Mouse (Mus musculus) heart, adult 2 months (tissue): Measurements from ENCODE around the gene Spdya. TPM values are rescaled to one million over a fixed set of nuclear protein-coding genes. Genes with fewer than 3 reads are reported as not detected.

Experiments
- DNase-seq, 2 experiments: peaks; one replicate each; pipeline ENCODE4 v3.0.0; 2021
- H3K27ac ChIP-seq: fragments of 200-600 bp; 2 replicates; pipeline ENCODE4 v1.8.1; 2022
- H3K27me3 ChIP-seq: fragments of 200-500 bp; 2 replicates; pipeline ENCODE4 v1.6.1; 2012; ENCODE audit warnings: mild to moderate bottlenecking, low read length, inconsistent platforms, mixed read lengths; ENCODE audit not compliant: control insufficient read depth, insufficient read depth
- H3K36me3 ChIP-seq: fragments of 200-500 bp; 2 replicates; pipeline ENCODE4 v1.6.1; 2012; ENCODE audit warnings: low read length, inconsistent platforms; ENCODE audit not compliant: control insufficient read depth, insufficient read depth
- H3K4me1 ChIP-seq: fragments of 200-500 bp; 2 replicates; pipeline ENCODE4 v1.6.1; 2011; ENCODE audit warnings: low read length; ENCODE audit not compliant: control insufficient read depth, insufficient read depth
- H3K4me3 ChIP-seq: fragments of 200-600 bp; 2 replicates; pipeline ENCODE4 v1.8.1; 2022
- H3K79me2 ChIP-seq: fragments of 200-500 bp; replicated peaks from 2 replicates; pipeline ENCODE4 v1.6.1; 2012; ENCODE audit warnings: mild to moderate bottlenecking, inconsistent platforms, low read length, moderate library complexity, mixed read lengths; ENCODE audit not compliant: control insufficient read depth, insufficient read depth
- H3K9ac ChIP-seq: fragments of 200-500 bp; 2 replicates; pipeline ENCODE4 v1.6.1; 2012; ENCODE audit warnings: low read depth, mild to moderate bottlenecking, control low read depth, inconsistent platforms, low read length, mixed read lengths
- CTCF ChIP-seq: fragments of 200-600 bp; IDR thresholded peaks from 2 replicates; pipeline ENCODE4 v1.8.1; 2022; ENCODE audit warnings: antibody characterized with exemption, mild to moderate bottlenecking, moderate library complexity
- EP300 ChIP-seq: fragments of 200-500 bp; IDR thresholded peaks from 2 replicates; pipeline ENCODE4 v1.6.1; 2011; ENCODE audit warnings: low read depth, low read length, control low read depth; ENCODE audit not compliant: insufficient read depth
- POLR2A ChIP-seq: fragments of 200-500 bp; IDR thresholded peaks from 2 replicates; pipeline ENCODE4 v1.6.1; 2011; ENCODE audit warnings: mild to moderate bottlenecking, low read depth, low read length, control low read depth; ENCODE audit not compliant: insufficient read depth
- WGBS: fragments of 180-500 bp; shearing (Covaris S2); methylation state at CpG from one replicate; pipeline ENCODE4 v1.1.7; 2018; 5-methylcytosine and 5-hydroxymethylcytosine counted together
- intact Hi-C: fragments of 180-260 bp; cut with DNase I; formaldehyde crosslinking; loops from one replicate; pipeline ENCODE4 v1.15.1; 2025
- polyA plus RNA-seq: library from polyadenylated mRNA; depleted of rRNA; stranded (reverse); fragments of >200 nt; gene quantifications from 2 replicates; pipeline ENCODE4 v1.2.3, GENCODE M21; 2012
- total RNA-seq, 2 experiments: library from RNA; stranded (reverse); gene quantifications; 2 replicates each; pipeline ENCODE4 v1.2.3; 2021

The Spdya gene
- total and polyA plus RNA-seq, 3 experiments, result 0.37 TPM; not detected in 2

- Histone ChIP-seq H3K4me3 (peak overlapping the region; percentile 83), H3K9ac (peak overlapping the region; percentile 66), H3K36me3 (no peaks in the 10 kb centered on the region; the same call in 1 of the 2 replicates), H3K27ac (peak overlapping the region; percentile 69), H3K79me2 (no peaks in the 10 kb centered on the region), H3K4me1 (peaks cover 4% of the 10 kb centered on the region; the same call in 1 of the 2 replicates), H3K27me3 (no peaks in the 10 kb centered on the region)
- WGBS, result 1% methylated on average over 48 of the region's 48 CpGs
- TF ChIP-seq EP300, result no peak
- no peak for DNase-seq
- intact Hi-C loops, result loop anchor here (2.0 kb wide), 1 partner anchor 17 kb away; the partner anchor contains the start of gene Wdr43
Measured at GRCm38 (mm10) chr17:71597881-71598658, 46.2 kb downstream of the Spdya start.

- H3K27ac ChIP-seq, result peak overlapping the region; percentile 69
- WGBS, result 5% methylated on average over 42 of the region's 42 CpGs
- intact Hi-C loops, result loop anchor here (2.0 kb wide), 1 partner anchor 16 kb away; the partner anchor contains the start of gene Wdr43
Measured at GRCm38 (mm10) chr17:71598659-71599554, 47.0 kb downstream of the Spdya start.

DNA sequence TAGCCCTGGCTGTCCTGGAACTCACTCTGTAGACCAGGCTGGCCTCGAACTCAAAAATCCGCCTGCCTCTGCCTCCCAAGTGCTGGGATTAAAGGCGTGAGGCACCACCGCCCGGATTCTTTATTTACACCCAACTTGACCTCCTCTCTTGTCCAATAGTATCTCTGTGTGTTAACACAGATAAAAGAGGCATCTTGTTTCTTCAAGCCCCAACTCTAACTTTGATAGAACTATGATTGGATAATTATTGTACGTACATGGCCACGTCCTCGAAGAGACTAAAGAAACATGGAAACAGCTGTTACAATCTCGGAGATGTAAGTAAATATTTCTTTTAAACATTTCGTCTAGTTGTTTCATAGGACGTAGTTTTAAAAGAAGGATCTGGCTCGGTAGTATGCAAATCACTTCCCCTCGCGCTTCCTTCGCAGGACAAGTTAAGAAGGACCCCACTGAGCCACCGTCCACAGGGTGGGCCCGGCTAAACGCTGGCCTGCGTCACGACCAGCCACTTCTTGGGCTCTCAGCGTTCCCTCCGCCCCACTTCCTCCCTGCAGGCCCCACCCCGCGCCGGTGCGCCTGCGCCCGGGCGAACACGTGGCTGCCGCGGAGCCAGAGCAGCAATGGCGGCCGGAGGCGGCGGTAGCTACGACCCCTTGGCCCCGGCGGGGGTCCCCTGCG is 63.9 kb downstream of the Spdya start, which contains the start of gene Wdr43:
Gene Wdr43 (plus strand): TSS at position 258 of the 681 bp plus-strand sequence.
- 4% methylated on average over 40 of the region's 40 CpGs for WGBS
- H3K27ac ChIP-seq, result peak within 1 kb of the TSS; percentile 77
- H3K79me2 ChIP-seq, result peaks cover 6% of the 10 kb centered on the region
- TF ChIP-seq POLR2A (peak; percentile 73), EP300 (0 out of 2 replicates have a peak, but pooled peaks have one; percentile 59), CTCF (no peak)
- no peaks in the 10 kb centered on the region for H3K27me3 ChIP-seq
- peaks cover 5% of the 10 kb centered on the region for H3K4me1 ChIP-seq
- H3K4me3 ChIP-seq, result peak within 1 kb of the TSS; percentile 79
- peak; percentile 98 for DNase-seq
- peaks cover 5% of the 10 kb centered on the region for H3K36me3 ChIP-seq
- intact Hi-C loops, result loop anchor here (2.0 to 10.0 kb wide), 3 partner anchors 17 to 141 kb away; partner anchors contain the start of genes Smchd1 and Spdya
- H3K9ac ChIP-seq, result peak within 1 kb of the TSS; percentile 86

More at GRCm38 (mm10) chr17:71598659-71599554, 47.0 kb downstream of the Spdya start:
- H3K36me3 ChIP-seq, result no peaks in the 10 kb centered on the region; the same call in 1 of the 2 replicates
- peak; percentile 87 to 91 for DNase-seq
- peak overlapping the region; percentile 66 for H3K9ac ChIP-seq
- H3K4me3 ChIP-seq, result peak overlapping the region; percentile 83
- TF ChIP-seq POLR2A (peak; percentile 73), CTCF (no peak), EP300 (0 out of 2 replicates have a peak, but pooled peaks have one; percentile 21)
- no peaks in the 10 kb centered on the region for H3K27me3 ChIP-seq
- peaks cover 4% of the 10 kb centered on the region; the same call in 1 of the 2 replicates for H3K4me1 ChIP-seq
- H3K79me2 ChIP-seq, result no peaks in the 10 kb centered on the region

DNA sequence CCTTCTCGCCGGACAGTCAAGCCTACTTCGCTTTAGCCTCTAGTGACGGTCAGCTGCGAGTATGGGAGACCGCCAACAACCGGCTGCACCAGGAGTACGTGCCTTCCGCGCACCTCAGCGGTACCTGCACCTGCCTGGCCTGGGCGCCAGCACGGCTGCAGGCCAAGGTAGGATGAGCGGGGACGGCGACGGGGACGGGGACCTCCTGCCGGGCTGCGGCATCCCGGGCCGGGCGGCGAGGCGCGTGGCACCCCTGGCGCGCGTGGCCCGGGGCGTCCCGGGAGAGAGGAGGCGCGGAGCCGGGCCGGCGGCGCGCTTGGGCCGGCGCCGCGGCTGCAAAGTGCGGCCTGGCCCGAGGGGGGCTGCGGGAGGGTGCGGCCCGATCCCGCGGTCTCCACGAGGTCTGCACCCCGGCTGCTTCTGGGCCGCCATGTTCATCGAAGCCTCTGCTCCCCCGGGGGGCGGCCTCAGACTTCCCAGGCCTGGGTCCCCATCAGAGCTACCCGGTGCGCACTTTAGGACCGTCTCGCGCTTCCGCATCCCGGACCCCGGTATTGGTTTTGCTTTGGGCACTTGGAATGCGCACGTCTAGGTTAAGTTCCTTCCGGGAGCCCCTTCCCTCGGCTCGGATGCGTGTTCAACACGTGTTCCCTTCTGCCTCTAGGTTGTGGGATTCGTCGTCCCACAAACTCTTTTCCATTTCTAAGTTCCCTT is 64.6 kb downstream of the Spdya start:
- peak overlapping the region; percentile 86 for H3K9ac ChIP-seq
- TF ChIP-seq POLR2A (no peak; the same call in 1 of the 2 replicates), CTCF (no peak), EP300 (no peak)
- peaks cover 5% of the 10 kb centered on the region for H3K36me3 ChIP-seq
- WGBS, result under 1% methylated on average over 67 of the region's 73 CpGs
- DNase-seq, result peak in 1 of 2 experiments; percentile 23
- H3K27ac ChIP-seq, result peak overlapping the region; percentile 77
- peaks cover 6% of the 10 kb centered on the region for H3K79me2 ChIP-seq
- intact Hi-C loops, result loop anchor here (5.0 to 10.0 kb wide), 2 partner anchors 64 to 142 kb away; partner anchors contain the start of genes Smchd1 and Spdya
- H3K4me1 ChIP-seq, result peaks cover 5% of the 10 kb centered on the region
- H3K27me3 ChIP-seq, result no peaks in the 10 kb centered on the region
- H3K4me3 ChIP-seq, result peak overlapping the region; percentile 79

DNA sequence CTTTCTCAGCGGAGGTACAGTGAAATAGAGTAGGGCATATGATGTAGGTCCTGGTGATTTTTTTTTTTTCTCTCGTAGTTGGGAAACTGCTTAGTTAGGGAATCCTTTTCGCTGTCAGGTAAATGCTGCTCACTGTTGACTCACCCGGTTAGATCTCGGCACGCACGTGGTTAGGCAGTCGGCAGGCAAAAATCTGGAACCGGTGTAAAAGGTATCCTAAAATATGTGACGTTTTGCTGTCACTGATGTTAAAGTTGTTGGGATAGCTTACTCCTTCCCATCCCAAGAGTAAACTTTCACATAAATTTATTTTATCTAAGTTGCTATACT is 65.1 kb downstream of the Spdya start:
- Histone ChIP-seq H3K27me3 (no peaks in the 10 kb centered on the region), H3K27ac (no peak overlapping the region; the same call in 1 of the 2 replicates), H3K9ac (peak overlapping the region; percentile 86), H3K79me2 (peaks cover 6% of the 10 kb centered on the region), H3K4me3 (peak overlapping the region; percentile 79), H3K36me3 (peaks cover 5% of the 10 kb centered on the region), H3K4me1 (peaks cover 5% of the 10 kb centered on the region)
- under 1% methylated on average over 10 of the region's 10 CpGs for WGBS
- intact Hi-C loops, result loop anchor here (5.0 to 10.0 kb wide), 2 partner anchors 65 to 142 kb away; partner anchors contain the start of genes Smchd1 and Spdya
- TF ChIP-seq POLR2A, result no peak
- no peak for TF ChIP-seq CTCF
- TF ChIP-seq EP300, result no peak
- DNase-seq, result no peak
